ENCODE assay signal across 8 mouse cellular contexts in genomic region chr2:152943568-152943967, GRCm38 (mm10). TPM values are rescaled to one million over a fixed set of nuclear protein-coding genes. Genes with fewer than 3 reads are reported as not detected.
A peak's percentile ranks its signal among the peaks of the same experiment; 100 is the strongest.
DNase-seq lines count a peak whose midpoint lies in the region; ATAC-seq and TF ChIP-seq lines count a peak whose summit lies in the region.
"Had no signal": no experiment of that assay in that cellular context is flagged by ENCODE, and none has a peak within 500 bp of the region (broad histone marks: within the 10 kb centered on the region; RNA-seq: fewer than 3 reads in every experiment).

No protein-coding gene starts in this region.

- H3K36me3 ChIP-seq in forebrain, embryonic 10.5 days (replicated peaks): no peaks in the 10 kb centered on the region
- H3K36me3 ChIP-seq in hindbrain, postnatal 0 days (ENCODE audit: insufficient read depth, low read length): no peaks in the 10 kb centered on the region
- H3K36me3 ChIP-seq in neural tube, embryonic 12.5 days: no peaks in the 10 kb centered on the region

- H3K27ac ChIP-seq in left cerebral cortex, adult 2 months: no peak overlapping the region
- H3K27ac ChIP-seq in forebrain, embryonic 10.5 days: no peak overlapping the region
- no peak overlapping the region for H3K27ac ChIP-seq in hindbrain, postnatal 0 days
- no peak overlapping the region for H3K27ac ChIP-seq in neural tube, embryonic 12.5 days

- H3K4me1 ChIP-seq in forebrain, embryonic 10.5 days: peaks cover 17% of the 10 kb centered on the region
- peaks cover 8% of the 10 kb centered on the region for H3K4me1 ChIP-seq in hindbrain, postnatal 0 days (ENCODE audit: insufficient read depth, low read length)
- H3K4me1 ChIP-seq in neural tube, embryonic 12.5 days: peaks cover 15% of the 10 kb centered on the region

- intact Hi-C loops in left cerebral cortex, adult 2 months (cut with DNase I): no loop called here

- DNase-seq in left cerebral cortex, adult 2 months (ENCODE audit: extremely low spot score in 1 of 2, low spot score in 2 of 2): no peak
- no peak for DNase-seq in left cerebral cortex, adult 8-10 months (ENCODE audit: low spot score in 2 of 2)
- DNase-seq in forebrain, embryonic 10.5 days (ENCODE audit: extremely low spot score, low spot score): no peak
- no peak for DNase-seq in hindbrain, postnatal 0 days (ENCODE audit: low spot score)
- no peak for DNase-seq in adrenal gland, adult 18-20 months (ENCODE audit: low spot score in 2 of 2)
- DNase-seq in adrenal gland, postnatal 36 days: no peak

- H3K9ac ChIP-seq in hindbrain, postnatal 0 days (replicated peaks; ENCODE audit: low read length): no peak overlapping the region
- peak overlapping the region; percentile 49; the same call in 1 of the 2 replicates for H3K9ac ChIP-seq in neural tube, embryonic 12.5 days

- TF ChIP-seq CTCF in left cerebral cortex, adult 2 months (IDR thresholded peaks at IDR 0.05): peak; percentile 5
- peak; percentile 27; the same call in 1 of the 2 replicates for TF ChIP-seq CTCF in hindbrain, postnatal 0 days (IDR thresholded peaks at IDR 0.05; ENCODE audit: low read depth)

- H3K4me2 ChIP-seq in hindbrain, postnatal 0 days (ENCODE audit: low read depth, low read length): peak overlapping the region; percentile 99
- peak overlapping the region; percentile 85 for H3K4me2 ChIP-seq in neural tube, embryonic 12.5 days (replicated peaks)

- no peaks in the 10 kb centered on the region for H3K9me3 ChIP-seq in forebrain, embryonic 10.5 days
- no peaks in the 10 kb centered on the region for H3K9me3 ChIP-seq in hindbrain, postnatal 0 days (ENCODE audit: low read length)
- no peaks in the 10 kb centered on the region for H3K9me3 ChIP-seq in neural tube, embryonic 12.5 days

- peak overlapping the region; percentile 44 for H3K4me3 ChIP-seq in left cerebral cortex, adult 2 months
- H3K4me3 ChIP-seq in forebrain, embryonic 10.5 days: peak overlapping the region; percentile 55
- H3K4me3 ChIP-seq in hindbrain, postnatal 0 days (ENCODE audit: low read length): peak overlapping the region; percentile 47
- H3K4me3 ChIP-seq in neural tube, embryonic 12.5 days: peak overlapping the region; percentile 39

- 0 out of 2 replicates have a peak, but pooled peaks have one; percentile 12 for ATAC-seq in hindbrain, postnatal 0 days
- ATAC-seq in neural tube, embryonic 12.5 days (ENCODE audit: low FRiP score, low read depth): no peak

- peaks cover 100% of the 10 kb centered on the region for H3K27me3 ChIP-seq in forebrain, embryonic 10.5 days (ENCODE audit: poor library complexity, severe bottlenecking)
- peaks cover 12% of the 10 kb centered on the region for H3K27me3 ChIP-seq in hindbrain, postnatal 0 days (ENCODE audit: insufficient read depth, low read length)
- H3K27me3 ChIP-seq in neural tube, embryonic 12.5 days (replicated peaks): peaks cover 65% of the 10 kb centered on the region

- 5% methylated on average over 8 of the region's 8 CpGs for WGBS in forebrain, embryonic 10.5 days
- WGBS in hindbrain, postnatal 0 days: 7% methylated on average over 8 of the region's 8 CpGs
- 7% methylated on average over 8 of the region's 8 CpGs for WGBS in neural tube, embryonic 12.5 days

RNA-seq across cellular contexts. Expression of gene Dusp15, which starts 7.9 kb away (rescaled TPM):
- 10 to 100 TPM; 16.9 to 20.3 TPM for total RNA-seq in left cerebral cortex, adult 2 months (2021)
- 10 to 100 TPM; 16.2 to 22.7 (median 21.1) TPM for total RNA-seq in left cerebral cortex, adult 8-10 months (2022)
- polyA plus RNA-seq in forebrain, embryonic 10.5 days (2016; fragmentation: Nextera tagmentation; extraction: Ambion mirVana): 0.42 and 0.95 TPM in 2 replicates
- total RNA-seq in hindbrain, postnatal 0 days (2014; rRNA removed): 32.0 and 47.0 TPM in 2 replicates
- 20.8 and 21.2 TPM in 2 replicates for polyA plus RNA-seq in hindbrain, postnatal 0 days (2015; fragmentation: Nextera tagmentation; extraction: Ambion mirVana)
- 3.1 and 4.9 TPM in 2 replicates for polyA plus RNA-seq in neural tube, embryonic 12.5 days (2016; fragmentation: Nextera tagmentation; extraction: Ambion mirVana)
- 1 to 10 TPM; 1.2 to 2.6 TPM for total RNA-seq in adrenal gland, adult 18-20 months (2021)
- total RNA-seq in adrenal gland, postnatal 36 days (2021): 1 to 10 TPM in 1 of 2 experiments, under 1 TPM in 1; 0.99 to 2.1 TPM

RNA-seq across cellular contexts. Expression of gene Foxs1, which starts 10.6 kb away (rescaled TPM):
- total RNA-seq in left cerebral cortex, adult 2 months (2021): under 1 TPM; 0.34 to 0.44 TPM
- under 1 TPM in 3 of 4 experiments, not detected in 1; 0.34 to 0.88 (median 0.74) TPM for total RNA-seq in left cerebral cortex, adult 8-10 months (2022)
- polyA plus RNA-seq in forebrain, embryonic 10.5 days (2016; fragmentation: Nextera tagmentation; extraction: Ambion mirVana): 0.34 and 0.60 TPM in 2 replicates
- 2.5 and 5.0 TPM in 2 replicates for total RNA-seq in hindbrain, postnatal 0 days (2014; rRNA removed)
- 2.8 TPM in 2 replicates for polyA plus RNA-seq in hindbrain, postnatal 0 days (2015; fragmentation: Nextera tagmentation; extraction: Ambion mirVana)
- 2.0 and 2.4 TPM in 2 replicates for polyA plus RNA-seq in neural tube, embryonic 12.5 days (2016; fragmentation: Nextera tagmentation; extraction: Ambion mirVana)
- total RNA-seq in adrenal gland, adult 18-20 months (2021): 1 to 10 TPM; 2.3 to 3.5 TPM
- total RNA-seq in adrenal gland, postnatal 36 days (2021): 1 to 10 TPM; 2.7 to 2.8 TPM

RNA-seq across cellular contexts. Expression of gene Ttll9, which starts 18.7 kb away (rescaled TPM):
- total RNA-seq in left cerebral cortex, adult 2 months (2021): 1 to 10 TPM; 2.3 to 2.9 TPM
- total RNA-seq in left cerebral cortex, adult 8-10 months (2022): 1 to 10 TPM; 1.2 to 3.3 (median 2.3) TPM
- polyA plus RNA-seq in forebrain, embryonic 10.5 days (2016; fragmentation: Nextera tagmentation; extraction: Ambion mirVana): 1.3 and 1.6 TPM in 2 replicates
- 5.2 and 7.3 TPM in 2 replicates for total RNA-seq in hindbrain, postnatal 0 days (2014; rRNA removed)
- polyA plus RNA-seq in hindbrain, postnatal 0 days (2015; fragmentation: Nextera tagmentation; extraction: Ambion mirVana): 5.9 and 6.5 TPM in 2 replicates
- polyA plus RNA-seq in neural tube, embryonic 12.5 days (2016; fragmentation: Nextera tagmentation; extraction: Ambion mirVana): 1.8 and 2.6 TPM in 2 replicates
- total RNA-seq in adrenal gland, adult 18-20 months (2021): under 1 TPM; 0.16 to 0.60 TPM
- total RNA-seq in adrenal gland, postnatal 36 days (2021): under 1 TPM; 0.30 to 0.50 TPM

RNA-seq across cellular contexts. Expression of gene Mylk2, which starts 32.4 kb away (rescaled TPM):
- not detected for total RNA-seq in left cerebral cortex, adult 2 months (2021)
- under 1 TPM in 3 of 4 experiments, not detected in 1; 0.19 to 0.39 (median 0.21) TPM for total RNA-seq in left cerebral cortex, adult 8-10 months (2022)
- polyA plus RNA-seq in forebrain, embryonic 10.5 days (2016; fragmentation: Nextera tagmentation; extraction: Ambion mirVana): 0.06 and 0.12 TPM in 2 replicates
- total RNA-seq in hindbrain, postnatal 0 days (2014; rRNA removed): 0.14 and 0.58 TPM in 2 replicates
- polyA plus RNA-seq in hindbrain, postnatal 0 days (2015; fragmentation: Nextera tagmentation; extraction: Ambion mirVana): 0.08 and 0.20 TPM in 2 replicates
- polyA plus RNA-seq in neural tube, embryonic 12.5 days (2016; fragmentation: Nextera tagmentation; extraction: Ambion mirVana): not detected in 2 replicates
- total RNA-seq in adrenal gland, adult 18-20 months (2021): not detected
- total RNA-seq in adrenal gland, postnatal 36 days (2021): not detected
- total RNA-seq: layer of hippocampus, adult 18-20 months had no signal
